Mouse (Mus musculus) gastrocnemius, adult 2 months (tissue): ENCODE results near the gene Rbm39. TPM values are rescaled to one million over a fixed set of nuclear protein-coding genes. Genes with fewer than 3 reads are reported as not detected.

Experiments used
- DNase-seq: peaks from one replicate; pipeline ENCODE4 v3.0.0; 2022
- H3K27ac ChIP-seq: fragments of 200-600 bp; 2 replicates; pipeline ENCODE4 v1.8.1; 2022; ENCODE audit warnings: mild to moderate bottlenecking
- H3K4me3 ChIP-seq: fragments of 200-600 bp; 2 replicates; pipeline ENCODE4 v1.8.1; 2022; ENCODE audit warnings: mild to moderate bottlenecking, moderate library complexity
- CTCF ChIP-seq: fragments of 200-600 bp; IDR thresholded peaks from 2 replicates; pipeline ENCODE4 v1.8.1; 2022; ENCODE audit warnings: antibody characterized with exemption, mild to moderate bottlenecking, moderate library complexity
- intact Hi-C: fragments of 180-260 bp; cut with DNase I; formaldehyde crosslinking; loops from one replicate; pipeline ENCODE4 v1.15.1; 2025
- total RNA-seq, 2 experiments: library from RNA; stranded (reverse); gene quantifications; 2 replicates each; pipeline ENCODE4 v1.2.3; 2021

The Rbm39 gene
- total RNA-seq, 2 experiments from 2014 or later: 119 TPM

DNA sequence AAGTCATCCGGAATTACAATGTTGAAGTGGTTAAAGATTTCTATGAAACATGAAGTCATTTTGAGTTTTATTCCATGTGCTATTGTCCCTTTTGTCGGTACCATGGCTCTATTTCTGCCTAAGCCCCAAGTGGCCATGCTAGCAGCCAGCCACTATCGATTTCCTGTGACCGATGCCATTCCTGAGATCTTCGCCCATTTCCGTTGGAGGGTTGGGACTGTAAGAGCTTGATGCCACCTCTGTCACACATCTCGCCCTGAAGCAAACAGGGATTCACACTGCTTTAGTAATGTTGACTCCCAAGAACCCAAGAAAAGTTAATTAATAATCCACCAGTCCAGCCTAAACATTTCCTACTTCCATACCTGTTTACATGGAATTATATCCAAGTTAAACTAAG, 2.4 kb downstream of the Rbm39 start:
- Histone ChIP-seq H3K27ac (peak overlapping the region; percentile 31; the same call in 1 of the 2 replicates), H3K4me3 (peak overlapping the region; percentile 94)
- no peak for DNase-seq
- intact Hi-C loops: loop anchor here (5.0 kb wide), 1 partner anchor 80 kb away; no protein-coding TSS in a partner anchor
- no peak for TF ChIP-seq CTCF

DNA sequence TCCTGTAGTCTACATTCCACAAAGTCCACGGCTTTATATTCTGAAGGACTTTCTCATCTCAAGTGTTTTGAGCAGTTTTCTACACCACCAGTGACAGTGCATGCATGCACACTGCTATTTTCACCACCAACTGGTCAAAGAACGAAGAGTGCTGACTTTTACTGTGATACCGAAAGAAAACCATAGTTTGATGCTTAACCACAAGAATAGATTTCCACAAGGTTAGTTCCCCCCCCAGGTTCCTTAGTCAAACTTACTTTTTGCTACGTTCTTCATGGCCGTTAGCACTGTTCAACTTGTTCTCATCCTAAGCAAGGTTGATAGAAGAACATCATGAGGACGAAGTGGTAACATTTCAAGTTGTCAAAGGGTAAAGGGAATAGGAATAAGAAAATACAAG, 3.0 kb downstream of the Rbm39 start:
- intact Hi-C loops: loop anchor here (5.0 kb wide), 1 partner anchor 80 kb away; no protein-coding TSS in a partner anchor

DNA sequence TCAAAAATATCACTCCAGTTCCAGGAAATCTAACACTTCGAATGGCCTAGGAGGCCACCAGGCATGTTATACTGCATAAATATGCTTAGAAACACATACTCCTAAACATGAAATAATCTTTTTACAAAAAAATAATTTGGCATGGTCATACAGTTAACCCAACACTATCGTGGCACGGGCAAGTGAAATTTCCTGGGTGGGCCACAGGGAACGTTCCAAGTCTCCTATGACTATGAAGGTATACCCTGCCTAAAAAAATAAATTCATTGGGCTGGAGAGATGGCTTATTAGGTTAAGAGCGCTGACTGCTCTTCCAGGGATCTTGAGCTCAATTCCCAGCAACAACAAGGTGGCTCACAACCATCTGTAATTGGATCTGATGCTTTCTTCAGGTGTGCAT, 13.5 kb downstream of the Rbm39 start:
- intact Hi-C loops: no loop called here
- Histone ChIP-seq H3K27ac (no peak overlapping the region), H3K4me3 (no peak overlapping the region)
- no peak for DNase-seq
- TF ChIP-seq CTCF: no peak

More for the DNA sequence above, 3.0 kb downstream of the Rbm39 start:
- DNase-seq: no peak
- peak overlapping the region; percentile 94 for H3K4me3 ChIP-seq
- no peak overlapping the region for H3K27ac ChIP-seq
- TF ChIP-seq CTCF: no peak

DNA sequence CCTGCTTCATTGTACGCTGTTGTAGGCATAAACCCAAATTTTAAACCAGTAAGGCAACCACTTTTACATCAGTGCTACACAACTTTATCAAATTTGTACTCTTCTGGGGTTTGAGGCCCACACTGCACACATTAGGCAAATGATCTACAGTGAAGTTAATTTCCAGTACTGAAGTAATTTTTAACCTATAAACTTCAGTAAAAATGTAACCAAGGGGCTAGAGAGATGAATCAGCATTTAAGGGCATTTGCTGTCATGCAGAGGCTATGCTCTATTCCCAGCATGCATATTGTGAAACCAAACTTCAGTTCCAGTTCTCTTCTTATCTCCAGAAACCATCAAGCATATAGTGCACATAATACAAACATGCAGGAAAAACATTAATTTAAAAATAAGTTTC, 14.6 kb downstream of the Rbm39 start:
- H3K4me3 ChIP-seq: no peak overlapping the region
- no peak for DNase-seq
- intact Hi-C loops: no loop called here
- no peak overlapping the region for H3K27ac ChIP-seq
- TF ChIP-seq CTCF: no peak

DNA sequence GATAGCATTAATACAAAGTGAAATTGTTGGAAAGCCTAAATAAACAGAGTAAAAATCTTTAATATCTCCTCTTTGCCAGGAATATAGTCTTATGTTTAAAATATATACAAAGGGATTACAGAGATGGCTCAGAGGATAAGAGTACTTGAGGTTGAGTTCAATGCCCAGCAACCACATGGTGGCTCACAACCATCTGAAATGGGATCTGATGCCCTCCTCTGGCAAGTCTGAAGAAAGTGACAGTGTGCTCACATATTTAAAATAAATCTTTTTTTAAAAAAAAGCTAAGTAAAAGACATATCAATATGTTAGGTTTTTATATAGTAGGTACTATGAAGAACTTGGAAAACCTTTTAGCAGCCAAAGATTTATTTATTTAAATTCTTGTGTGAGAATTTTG, 28.5 kb downstream of the Rbm39 start:
- intact Hi-C loops: loop anchor here (5.0 kb wide), 1 partner anchor 131 kb away; no protein-coding TSS in a partner anchor

DNA sequence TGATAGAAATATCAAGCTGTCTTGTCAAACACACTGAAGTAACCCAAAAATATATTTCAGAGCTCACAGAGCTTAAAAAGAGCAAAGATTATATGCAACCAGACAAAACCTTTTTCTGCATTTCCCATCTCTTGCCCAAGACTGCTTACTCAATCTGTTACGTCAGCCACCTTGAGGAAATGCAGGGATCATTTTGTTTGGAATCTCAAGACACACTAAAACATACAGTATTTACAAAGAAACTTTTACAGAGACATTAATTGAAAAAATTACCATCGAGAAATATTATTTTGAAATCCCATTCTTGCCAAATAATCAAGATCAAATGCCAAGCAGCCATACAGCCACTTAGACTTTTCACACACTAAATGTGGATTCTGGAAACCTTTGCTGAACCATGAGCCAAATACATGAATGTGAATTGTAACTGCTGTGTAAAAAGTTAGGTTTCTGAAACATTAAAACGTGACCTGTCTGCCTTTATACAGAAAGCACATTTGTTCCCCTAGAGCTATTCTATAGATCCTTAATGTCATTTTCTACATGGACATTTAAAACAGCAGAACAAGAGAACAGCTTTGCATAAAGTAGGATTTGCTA, 32.6 kb downstream of the Rbm39 start:
- TF ChIP-seq CTCF: no peak
- intact Hi-C loops: no loop called here
- no peak overlapping the region for H3K4me3 ChIP-seq
- DNase-seq: no peak
- H3K27ac ChIP-seq: no peak overlapping the region

More for the DNA sequence above, 28.5 kb downstream of the Rbm39 start:
- TF ChIP-seq CTCF: peak; percentile 37; the same call in 1 of the 2 replicates
- DNase-seq: no peak
- no peak overlapping the region for H3K4me3 ChIP-seq
- H3K27ac ChIP-seq: no peak overlapping the region

DNA sequence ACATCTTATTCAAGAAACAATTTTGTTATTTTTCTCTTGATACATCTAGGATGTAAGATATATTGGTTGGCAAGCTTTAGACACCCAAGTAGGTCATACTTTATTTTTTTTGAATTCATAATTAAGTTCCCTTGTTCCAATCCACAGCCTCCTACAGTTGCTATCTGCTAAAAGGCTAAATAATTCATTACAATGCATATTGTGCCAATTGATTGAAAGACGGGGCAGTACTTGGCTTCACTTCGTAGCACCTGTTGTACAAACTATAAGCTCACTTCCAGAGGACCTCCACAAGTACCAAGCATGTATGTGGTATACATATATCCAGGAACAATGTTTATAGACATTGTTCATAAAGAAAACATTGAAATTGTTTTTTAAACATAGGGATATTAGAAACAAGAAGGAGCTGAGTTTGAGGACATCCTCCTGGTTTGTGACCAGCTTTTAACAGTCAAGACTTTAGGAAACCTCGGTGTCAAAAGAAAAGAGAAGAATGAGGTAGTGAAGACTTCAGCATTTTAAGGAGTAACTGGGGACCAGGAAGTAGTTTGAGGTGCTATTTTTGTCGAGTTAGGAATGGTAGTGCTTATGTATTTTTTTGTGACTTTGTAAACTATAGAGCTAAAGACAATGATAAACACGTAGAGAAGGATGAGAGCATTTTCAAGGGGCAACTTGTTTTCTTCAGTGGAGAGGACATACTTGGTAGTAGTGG, 33.6 kb downstream of the Rbm39 start:
- Histone ChIP-seq H3K27ac (no peak overlapping the region), H3K4me3 (no peak overlapping the region)
- DNase-seq: no peak
- TF ChIP-seq CTCF: no peak
- intact Hi-C loops: no loop called here

DNA sequence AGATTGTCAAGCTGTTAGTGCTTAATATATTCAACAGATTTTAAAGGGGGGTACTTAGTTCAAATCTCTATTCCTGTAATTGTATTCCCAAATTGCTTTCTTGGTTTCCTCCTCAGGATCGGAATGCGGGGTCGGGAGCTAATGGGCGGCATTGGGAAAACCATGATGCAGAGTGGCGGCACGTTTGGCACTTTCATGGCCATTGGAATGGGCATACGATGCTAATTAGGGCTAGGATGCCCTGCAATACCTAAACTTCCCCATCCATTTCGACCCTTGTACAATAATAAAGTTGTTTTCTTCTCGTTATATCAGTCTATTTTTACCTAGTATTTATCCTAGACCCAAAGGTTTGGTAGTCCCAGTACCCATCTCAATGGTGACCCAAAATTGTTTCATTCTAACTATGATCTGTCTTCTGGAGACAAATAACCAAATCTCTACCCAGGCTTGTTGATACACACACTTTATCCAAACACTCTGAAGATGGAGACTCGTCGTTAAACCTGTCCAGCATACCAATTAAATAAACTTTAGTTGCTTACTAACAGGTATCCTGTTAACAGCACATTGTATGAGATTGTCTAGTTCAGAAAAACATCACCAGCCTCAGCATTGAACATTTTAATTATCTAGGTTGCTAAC, 34.4 kb downstream of the Rbm39 start:
- H3K4me3 ChIP-seq: peak overlapping the region; percentile 93
- intact Hi-C loops: no loop called here
- TF ChIP-seq CTCF: no peak
- DNase-seq: no peak
- no peak overlapping the region for H3K27ac ChIP-seq

DNA sequence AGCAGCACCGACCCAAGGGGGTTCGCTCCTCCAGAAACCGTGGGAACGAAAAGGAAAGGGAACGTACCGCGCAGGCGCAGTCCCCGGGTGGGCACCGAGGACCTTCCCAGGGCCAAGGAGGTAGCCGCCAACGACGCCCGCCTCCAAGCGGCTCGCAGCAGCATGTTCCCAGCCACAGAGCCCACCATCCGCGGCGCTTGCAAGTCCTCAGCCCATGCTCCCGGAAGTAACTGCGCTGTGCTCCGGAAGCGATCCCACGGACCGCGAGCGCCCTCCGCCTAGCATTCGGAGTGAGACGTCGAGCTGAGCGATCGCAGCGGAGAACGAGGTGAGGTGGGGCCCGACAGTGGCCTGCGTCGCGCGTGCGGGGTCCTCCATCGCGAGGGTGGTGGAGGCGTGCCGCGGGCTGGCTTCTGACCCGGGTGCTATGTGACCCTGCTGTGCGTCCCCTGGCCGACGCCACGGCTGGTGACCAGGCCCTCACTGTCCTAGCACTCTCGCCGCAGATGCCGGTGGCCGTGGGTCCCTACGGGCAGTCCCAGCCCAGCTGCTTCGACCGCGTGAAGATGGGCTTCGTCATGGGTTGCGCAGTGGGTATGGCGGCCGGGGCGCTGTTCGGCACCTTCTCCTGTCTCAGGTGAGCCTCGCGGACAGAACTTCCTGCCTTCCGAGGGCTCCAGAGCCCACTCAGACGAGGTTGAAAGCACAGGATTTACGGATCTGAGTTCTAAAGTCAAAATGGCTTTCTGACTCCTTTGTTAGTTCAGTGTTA, 35.9 kb downstream of the Rbm39 start, which contains the start of the genes Romo1 and Nfs1:
TSS of gene Romo1 (plus strand) at position 87 of the 772 bp plus-strand sequence.
TSS of gene Nfs1 (minus strand) at position 234 of the 772 bp plus-strand sequence.
- intact Hi-C loops: loop anchor here (5.0 kb wide), 1 partner anchor 182 kb away; no protein-coding TSS in a partner anchor
- DNase-seq: peak; percentile 95
- peak within 1 kb of the TSS; percentile 93 for H3K4me3 ChIP-seq
- TF ChIP-seq CTCF: peak; percentile 53
- peak within 1 kb of the TSS; percentile 93 for H3K27ac ChIP-seq

DNA sequence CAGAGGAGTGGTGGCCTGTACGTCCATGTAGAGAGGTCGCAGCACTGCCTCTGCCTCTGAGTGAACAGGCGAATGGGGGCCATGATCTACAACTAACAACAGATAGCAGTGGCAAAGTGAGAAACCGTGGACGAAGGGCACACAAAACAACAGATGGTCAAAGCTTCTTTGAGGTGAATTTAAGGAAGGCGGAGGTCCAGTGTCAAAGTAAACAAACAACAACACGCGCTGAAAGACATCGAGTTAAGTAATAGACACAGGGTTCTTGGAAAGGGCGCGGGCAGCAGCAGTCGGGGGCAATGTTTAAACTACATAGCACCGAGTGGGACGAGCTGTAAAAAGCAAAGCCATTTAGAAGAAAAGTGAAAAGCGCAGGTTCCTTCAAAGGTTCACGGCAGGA, 36.7 kb downstream of the Rbm39 start:
- no peak for TF ChIP-seq CTCF
- intact Hi-C loops: loop anchor here (5.0 kb wide), 1 partner anchor 181 kb away; no protein-coding TSS in a partner anchor
- H3K27ac ChIP-seq: peak overlapping the region; percentile 93
- peak overlapping the region; percentile 93 for H3K4me3 ChIP-seq
- DNase-seq: no peak

DNA sequence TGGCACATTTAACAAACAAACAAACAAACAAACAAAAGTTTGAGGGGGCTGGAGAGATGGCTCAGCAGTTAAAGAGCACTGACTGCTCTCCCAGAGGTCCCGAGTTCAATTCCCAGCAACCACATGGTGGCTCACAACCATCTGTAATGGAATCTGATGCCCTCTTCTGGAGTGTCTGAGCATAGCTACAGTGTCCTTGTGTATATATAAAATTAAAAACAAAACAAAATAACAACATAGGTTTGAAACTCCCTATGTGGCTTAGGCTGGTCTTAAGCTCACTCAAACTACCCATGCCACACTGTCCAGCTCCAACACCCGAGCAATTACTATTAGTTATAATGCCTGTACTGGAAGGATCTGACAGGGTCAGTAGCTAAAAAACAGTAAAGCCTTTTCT, 37.2 kb downstream of the Rbm39 start:
- no peak overlapping the region for H3K27ac ChIP-seq
- H3K4me3 ChIP-seq: peak overlapping the region; percentile 93
- intact Hi-C loops: loop anchor here (5.0 kb wide), 1 partner anchor 181 kb away; no protein-coding TSS in a partner anchor
- peak; percentile 31; the same call in 1 of the 2 replicates for TF ChIP-seq CTCF
- DNase-seq: no peak

DNA sequence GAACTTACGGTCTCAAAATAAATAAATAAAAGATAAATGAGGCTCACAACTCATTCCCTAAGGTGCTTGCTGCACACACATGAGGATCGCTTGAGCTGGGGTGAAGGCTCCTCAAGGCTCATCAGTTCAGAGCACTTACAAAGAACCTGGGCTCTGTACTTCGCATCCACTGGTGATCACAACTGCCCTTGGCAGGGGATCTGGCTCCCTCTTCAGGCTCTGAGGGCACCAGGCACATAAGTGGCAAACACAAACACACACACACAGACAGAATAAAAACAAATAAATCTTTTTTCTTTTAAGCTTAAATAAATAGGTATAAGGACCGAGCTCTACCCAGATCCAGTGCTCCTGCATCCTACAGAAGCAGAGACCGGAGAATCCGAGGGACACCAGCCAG, 44.3 kb downstream of the Rbm39 start:
- intact Hi-C loops: no loop called here

More for the DNA sequence above, 44.3 kb downstream of the Rbm39 start:
- DNase-seq: no peak
- TF ChIP-seq CTCF: peak; percentile 40
- no peak overlapping the region for H3K4me3 ChIP-seq
- no peak overlapping the region for H3K27ac ChIP-seq
